Mouse (Mus musculus) liver, postnatal 0 days (tissue): ENCODE data around the gene Glrx.

Experiments used
- CTCF ChIP-seq: sonication (generic); IDR thresholded peaks from 2 replicates; pipeline ENCODE4 v1.5.1; 2016; ENCODE audit warnings: antibody characterized with exemption, low read depth
- EP300 ChIP-seq: IDR thresholded peaks from 2 replicates; pipeline ENCODE4 v1.6.1; 2016; ENCODE audit warnings: antibody characterized with exemption, low read depth, mild to moderate bottlenecking

DNA sequence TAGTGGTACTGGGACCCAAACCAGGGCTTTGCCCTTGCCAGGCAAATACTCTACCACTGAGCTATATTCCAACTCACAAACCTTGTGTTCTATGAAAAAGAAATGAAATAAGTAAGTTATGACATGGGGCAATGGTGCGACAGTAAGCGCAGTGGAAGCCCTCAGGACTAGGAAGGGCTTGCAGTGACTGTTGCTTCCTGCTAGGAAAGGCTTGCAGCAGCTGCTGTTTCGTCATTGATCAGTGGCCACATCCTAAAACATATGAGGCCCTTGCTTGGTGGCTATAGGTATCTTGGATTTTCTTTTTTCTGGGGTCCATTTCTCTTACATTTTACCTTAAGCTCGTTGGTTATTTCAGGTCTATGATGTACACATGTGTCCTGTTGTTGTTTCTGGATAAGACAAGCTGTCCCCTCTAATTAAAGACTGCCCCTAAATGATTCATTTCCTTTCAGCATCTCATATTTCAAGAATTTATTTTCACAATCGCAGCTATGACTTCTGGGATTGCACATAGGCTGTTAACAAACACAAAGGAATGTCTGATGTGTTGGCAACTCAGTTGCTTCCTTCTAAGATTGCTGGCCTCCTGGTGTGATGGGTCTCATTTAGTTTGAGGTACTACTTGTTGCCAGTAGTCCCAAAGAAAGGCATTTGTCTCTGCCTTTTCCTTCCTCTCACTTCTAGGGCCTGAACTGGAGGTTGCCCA lies 14.9 kb upstream of the Glrx start:
- TF ChIP-seq CTCF (no peak), EP300 (0 out of 2 replicates have a peak, but pooled peaks have one; percentile 10)
